Mouse (Mus musculus) small intestine, adult 2 months (tissue): Measurements from ENCODE around the gene Zdhhc24. TPM values are rescaled to one million over a fixed set of nuclear protein-coding genes. Genes with fewer than 3 reads are reported as not detected.
"Not testable (repeated sequence)": the region's sequence is repeated elsewhere in the genome, so short reads cannot be mapped to it uniquely, and the experiment has no call there.

Source experiments
- H3K27ac ChIP-seq: fragments of 200-500 bp; 2 replicates; pipeline ENCODE4 v1.5.1; 2012; ENCODE audit warnings: low read depth, low read length, control low read depth, inconsistent platforms; ENCODE audit not compliant: insufficient read depth
- H3K27me3 ChIP-seq: fragments of 200-500 bp; 2 replicates; pipeline ENCODE4 v1.6.1; 2012; ENCODE audit warnings: mild to moderate bottlenecking, moderate library complexity, low read length, inconsistent platforms; ENCODE audit not compliant: control insufficient read depth, insufficient read depth
- H3K36me3 ChIP-seq: fragments of 200-500 bp; 2 replicates; pipeline ENCODE4 v1.6.1; 2012; ENCODE audit warnings: mild to moderate bottlenecking, low read length, control low read depth, inconsistent platforms; ENCODE audit not compliant: control insufficient read depth, insufficient read depth
- H3K4me1 ChIP-seq: fragments of 200-500 bp; 2 replicates; pipeline ENCODE4 v1.6.1; 2012; ENCODE audit warnings: low read length, inconsistent platforms, mixed read lengths; ENCODE audit not compliant: control insufficient read depth, insufficient read depth, insufficient read length
- H3K4me3 ChIP-seq: fragments of 200-500 bp; 2 replicates; pipeline ENCODE4 v1.5.1; 2012; ENCODE audit warnings: low read depth, mild to moderate bottlenecking, control low read depth, inconsistent platforms, low read length, moderate library complexity
- CTCF ChIP-seq: fragments of 200-500 bp; IDR thresholded peaks from 2 replicates; pipeline ENCODE4 v1.5.1; 2012; ENCODE audit warnings: low read depth, mild to moderate bottlenecking, control low read depth, inconsistent platforms, low read length, moderate library complexity, mixed read lengths; ENCODE audit not compliant: insufficient replicate concordance, insufficient read length; ENCODE audit errors: extremely low read depth
- POLR2A ChIP-seq: fragments of 200-500 bp; IDR thresholded peaks from 2 replicates; pipeline ENCODE4 v1.6.1; 2012; ENCODE audit warnings: low read depth, mild to moderate bottlenecking, control low read depth, inconsistent platforms, low read length, moderate library complexity
- WGBS: fragments of 180-500 bp; shearing (Covaris S2); methylation state at CpG from one replicate; pipeline ENCODE4 v1.1.7; 2018; 5-methylcytosine and 5-hydroxymethylcytosine counted together
- polyA plus RNA-seq: library from polyadenylated mRNA; depleted of rRNA; stranded (reverse); fragments of >200 nt; gene quantifications from 2 replicates; pipeline ENCODE4 v1.2.3, GENCODE M21; 2012

The Zdhhc24 gene
- polyA plus RNA-seq, 1 experiment: 22.3 TPM

DNA sequence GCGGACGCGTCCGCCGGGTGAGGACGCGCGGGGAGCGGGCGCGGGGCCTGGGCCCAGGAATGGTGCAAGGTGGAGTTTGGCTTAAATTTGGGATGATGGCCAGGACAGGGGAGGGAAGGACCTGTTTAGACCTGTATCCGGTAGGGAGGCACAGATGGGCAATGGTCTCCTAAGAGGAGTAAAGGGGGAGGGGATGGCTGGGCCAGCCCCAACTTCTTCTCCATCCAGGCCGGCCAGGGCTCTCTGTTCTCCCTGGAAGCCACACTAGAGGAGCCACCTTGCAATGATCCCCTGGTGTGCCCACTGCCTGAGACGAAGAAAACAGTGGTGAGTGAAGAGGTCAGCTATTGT is 23.0 kb upstream of the Zdhhc24 start:
- no peaks in the 10 kb centered on the region for H3K36me3 ChIP-seq
- peaks cover 2% of the 10 kb centered on the region; the same call in 1 of the 2 replicates for H3K4me1 ChIP-seq
- H3K27ac ChIP-seq: no peak overlapping the region
- peak overlapping the region; percentile 63 for H3K4me3 ChIP-seq
- no peaks in the 10 kb centered on the region for H3K27me3 ChIP-seq
- 6% methylated on average over 14 of the region's 14 CpGs for WGBS
- TF ChIP-seq CTCF (no peak), POLR2A (no peak)

DNA sequence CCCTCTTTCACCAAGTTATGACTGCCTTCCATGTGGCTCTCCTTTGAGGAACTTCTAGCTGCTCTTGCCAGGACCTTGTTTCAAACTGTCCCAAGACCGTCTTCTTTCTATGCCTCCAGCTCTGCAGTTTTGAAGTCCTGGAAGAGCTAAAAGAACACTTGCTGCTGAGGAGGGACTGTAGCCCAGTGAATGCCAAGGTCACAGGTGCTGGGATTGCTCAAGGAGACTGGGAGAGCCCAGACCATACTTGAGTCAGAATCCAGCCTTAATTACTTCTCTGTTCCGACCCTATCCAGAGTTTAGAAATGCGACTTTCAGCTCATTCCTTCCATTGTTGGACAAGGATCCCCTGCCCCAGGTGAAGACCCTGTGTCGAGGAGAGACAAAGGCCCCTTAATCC is 22.5 kb upstream of the Zdhhc24 start:
- WGBS: 84% methylated on average over 4 of the region's 4 CpGs
- H3K27ac ChIP-seq: no peak overlapping the region
- no peaks in the 10 kb centered on the region for H3K36me3 ChIP-seq
- H3K4me1 ChIP-seq: peaks cover 2% of the 10 kb centered on the region; the same call in 1 of the 2 replicates
- H3K4me3 ChIP-seq: no peak overlapping the region
- no peak for TF ChIP-seq CTCF
- TF ChIP-seq POLR2A: no peak
- no peaks in the 10 kb centered on the region for H3K27me3 ChIP-seq

GRCm38 (mm10) chr19:4859081-4859480 is 19.4 kb upstream of the Zdhhc24 start:
- Histone ChIP-seq H3K36me3 (no peaks in the 10 kb centered on the region), H3K4me1 (peaks cover 2% of the 10 kb centered on the region; the same call in 1 of the 2 replicates), H3K4me3 (no peak overlapping the region), H3K27me3 (no peaks in the 10 kb centered on the region), H3K27ac (no peak overlapping the region)
- 57% methylated on average over 6 of the region's 6 CpGs for WGBS
- TF ChIP-seq CTCF (no peak), POLR2A (no peak)

GRCm38 (mm10) chr19:4863048-4863447 is 15.4 kb upstream of the Zdhhc24 start:
- 74% methylated on average over 6 of the region's 6 CpGs for WGBS
- Histone ChIP-seq H3K27ac (no peak overlapping the region), H3K36me3 (no peaks in the 10 kb centered on the region), H3K27me3 (no peaks in the 10 kb centered on the region), H3K4me1 (no peaks in the 10 kb centered on the region; the same call in 1 of the 2 replicates), H3K4me3 (no peak overlapping the region)
- TF ChIP-seq POLR2A: no peak
- TF ChIP-seq CTCF: no peak

GRCm38 (mm10) chr19:4865147-4865546 is 13.3 kb upstream of the Zdhhc24 start:
- Histone ChIP-seq H3K4me1 (no peaks in the 10 kb centered on the region; the same call in 1 of the 2 replicates), H3K36me3 (no peaks in the 10 kb centered on the region), H3K27me3 (no peaks in the 10 kb centered on the region), H3K4me3 (no peak overlapping the region), H3K27ac (no peak overlapping the region)
- WGBS: 4% methylated on average over 17 of the region's 17 CpGs
- TF ChIP-seq POLR2A (no peak), CTCF (no peak)

DNA sequence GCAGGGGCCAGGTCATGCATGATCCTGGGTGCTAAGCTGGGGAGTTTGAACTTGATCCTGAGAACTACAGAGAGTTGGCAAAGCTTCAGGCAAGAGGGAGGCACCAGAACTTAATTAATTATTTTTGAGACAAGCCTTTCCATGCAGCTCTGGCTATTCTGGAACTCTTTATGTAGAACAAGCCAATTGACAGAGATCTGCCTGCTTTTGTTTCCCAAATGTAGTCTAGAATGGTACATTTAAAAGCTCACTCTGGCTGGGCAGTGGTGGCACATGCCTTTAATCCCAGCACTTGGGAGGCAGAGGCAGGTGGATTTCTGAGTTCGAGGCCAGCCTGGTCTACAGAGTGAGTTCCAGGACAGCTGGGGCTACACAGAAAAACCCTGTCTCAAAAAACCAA is 3.9 kb upstream of the Zdhhc24 start:
- H3K36me3 ChIP-seq, H3K4me3 ChIP-seq, H3K27me3 ChIP-seq, H3K4me1 ChIP-seq, H3K27ac ChIP-seq: not testable (repeated sequence)
- WGBS: 84% methylated on average over 1 of the region's 1 CpGs

- H3K4me3 ChIP-seq: no peak overlapping the region
- H3K27me3 ChIP-seq: 0 out of 2 replicates have a peak, but pooled peaks cover 2% of the 10 kb centered on the region
- TF ChIP-seq POLR2A: no peak
- no peaks in the 10 kb centered on the region for H3K36me3 ChIP-seq
- peaks cover 6% of the 10 kb centered on the region for H3K4me1 ChIP-seq
- no peak overlapping the region for H3K27ac ChIP-seq
- 51% methylated on average over 4 of the region's 4 CpGs for WGBS
Measured at GRCm38 (mm10) chr19:4876241-4876640, 2.2 kb upstream of the Zdhhc24 start.

- Histone ChIP-seq H3K27me3 (0 out of 2 replicates have a peak, but pooled peaks cover 2% of the 10 kb centered on the region), H3K4me1 (peaks cover 6% of the 10 kb centered on the region), H3K4me3 (no peak overlapping the region), H3K36me3 (no peaks in the 10 kb centered on the region), H3K27ac (no peak overlapping the region)
- TF ChIP-seq POLR2A: no peak
- TF ChIP-seq CTCF: no peak
- 72% methylated on average over 3 of the region's 3 CpGs for WGBS
Measured at GRCm38 (mm10) chr19:4876755-4877154, 1.7 kb upstream of the Zdhhc24 start.
